Comparison of ENCODE assay signal across 9 mouse cellular contexts in the genomic region with DNA sequence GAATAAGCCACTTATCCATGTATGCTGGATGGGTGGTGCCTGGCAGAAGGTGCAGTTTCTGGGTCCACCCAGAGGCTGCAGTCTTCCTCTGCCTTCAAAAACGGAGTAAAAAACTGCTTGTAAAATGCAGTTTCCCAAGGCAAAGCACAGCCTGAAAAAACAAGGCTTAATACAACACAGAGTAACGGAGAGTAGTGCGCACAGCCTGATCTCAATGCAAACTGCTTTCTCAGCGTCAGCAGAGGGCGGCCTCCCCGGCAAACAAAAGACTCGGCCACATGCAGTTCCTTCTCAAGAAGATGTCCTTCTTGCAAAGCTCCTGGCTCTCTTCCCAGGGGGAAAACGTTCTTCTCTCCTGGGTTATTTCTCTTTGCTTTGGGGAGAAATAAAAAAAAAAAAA.
DNase-seq lines count a peak whose midpoint lies in the region; ATAC-seq lines count a peak whose summit lies in the region.
"Had no signal": no experiment of that assay in that cellular context is flagged by ENCODE, and none has a peak within 500 bp of the region (broad histone marks: within the 10 kb centered on the region; RNA-seq: fewer than 3 reads in every experiment).

No protein-coding gene starts in this region.

- H3K36me3 ChIP-seq in forebrain, embryonic 14.5 days (ENCODE audit: control insufficient read depth, insufficient read depth, low read length) = no peaks in the 10 kb centered on the region
- H3K36me3 ChIP-seq in hindbrain, embryonic 13.5 days = no peaks in the 10 kb centered on the region
- H3K36me3 ChIP-seq in limb, embryonic 15.5 days = no peaks in the 10 kb centered on the region
- H3K36me3 ChIP-seq: embryonic facial prominence, embryonic 12.5 days had no signal

- H3K4me1 ChIP-seq in forebrain, embryonic 14.5 days (ENCODE audit: control insufficient read depth, insufficient read depth, low read length) = peaks cover 16% of the 10 kb centered on the region
- peaks cover 57% of the 10 kb centered on the region for H3K4me1 ChIP-seq in hindbrain, embryonic 13.5 days (replicated peaks)
- peaks cover 32% of the 10 kb centered on the region for H3K4me1 ChIP-seq in limb, embryonic 15.5 days

- peak; percentile 42 for DNase-seq in adrenal gland, adult 2 months
- DNase-seq in adrenal gland, postnatal 4 days (ENCODE audit: low spot score in 2 of 2) = no peak
- peak; percentile 79 for DNase-seq in forebrain, embryonic 14.5 days (ENCODE audit: low spot score)
- DNase-seq in right cerebral cortex, adult 18-20 months = peak; percentile 84
- DNase-seq in adipocyte (ENCODE audit: low spot score) = no peak

- no peaks in the 10 kb centered on the region for H3K9me3 ChIP-seq in forebrain, embryonic 14.5 days (replicated peaks; ENCODE audit: control insufficient read depth, low read length)
- H3K9me3 ChIP-seq in hindbrain, embryonic 13.5 days = no peaks in the 10 kb centered on the region
- no peaks in the 10 kb centered on the region for H3K9me3 ChIP-seq in limb, embryonic 15.5 days
- H3K9me3 ChIP-seq: embryonic facial prominence, embryonic 12.5 days had no signal

- no peak overlapping the region for H3K4me3 ChIP-seq in forebrain, embryonic 14.5 days (ENCODE audit: low read depth, low read length)
- H3K4me3 ChIP-seq in hindbrain, embryonic 13.5 days = no peak overlapping the region
- H3K4me3 ChIP-seq in limb, embryonic 15.5 days = peak overlapping the region; percentile 13; the same call in 1 of the 2 replicates
- H3K4me3 ChIP-seq: embryonic facial prominence, embryonic 12.5 days had no signal

- H3K27me3 ChIP-seq in forebrain, embryonic 14.5 days (replicated peaks; ENCODE audit: control insufficient read depth, insufficient read depth, low read length) = no peaks in the 10 kb centered on the region
- no peaks in the 10 kb centered on the region for H3K27me3 ChIP-seq in hindbrain, embryonic 13.5 days
- no peaks in the 10 kb centered on the region for H3K27me3 ChIP-seq in limb, embryonic 15.5 days
- H3K27me3 ChIP-seq: embryonic facial prominence, embryonic 12.5 days had no signal

- peak overlapping the region; percentile 16; the same call in 1 of the 2 replicates for H3K4me2 ChIP-seq in forebrain, embryonic 14.5 days (ENCODE audit: low read length)
- peak overlapping the region; percentile 41 for H3K4me2 ChIP-seq in hindbrain, embryonic 13.5 days
- peak overlapping the region; percentile 36 for H3K4me2 ChIP-seq in limb, embryonic 15.5 days

- H3K27ac ChIP-seq in forebrain, embryonic 14.5 days (ENCODE audit: low read depth, low read length) = peak overlapping the region; percentile 22; the same call in 1 of the 2 replicates
- H3K27ac ChIP-seq in hindbrain, embryonic 13.5 days = peak overlapping the region; percentile 87
- H3K27ac ChIP-seq in limb, embryonic 15.5 days = peak overlapping the region; percentile 61
- H3K27ac ChIP-seq: embryonic facial prominence, embryonic 12.5 days had no signal

- WGBS in forebrain, embryonic 14.5 days = 5% methylated on average over 8 of the region's 8 CpGs
- 5% methylated on average over 8 of the region's 8 CpGs for WGBS in hindbrain, embryonic 13.5 days
- 9% methylated on average over 8 of the region's 8 CpGs for WGBS in limb, embryonic 15.5 days

- peak; percentile 45 for ATAC-seq in cerebellum, adult (ENCODE audit: insufficient number of reproducible peaks, low FRiP score, low TSS enrichment)
- peak; percentile 61; the same call in 1 of the 2 replicates for ATAC-seq in forebrain, embryonic 14.5 days
- peak; percentile 67 for ATAC-seq in hindbrain, embryonic 13.5 days (ENCODE audit: low FRiP score)
- 0 out of 2 replicates have a peak, but pooled peaks have one; percentile 68 for ATAC-seq in limb, embryonic 15.5 days (ENCODE audit: insufficient number of reproducible peaks, low FRiP score, low TSS enrichment, low read depth)

- H3K9ac ChIP-seq in forebrain, embryonic 14.5 days (ENCODE audit: low read length) = peak overlapping the region; percentile 6; the same call in 1 of the 2 replicates
- H3K9ac ChIP-seq in hindbrain, embryonic 13.5 days = peak overlapping the region; percentile 62
- no peak overlapping the region for H3K9ac ChIP-seq in limb, embryonic 15.5 days
- H3K9ac ChIP-seq: embryonic facial prominence, embryonic 12.5 days had no signal

Comparison
In these comparisons a context has a peak if more than half of its experiments do, and no peak if none do; other contexts are left out.
1. DNase-seq: peak in adrenal gland, adult 2 months (single experiment), forebrain, embryonic 14.5 days (single experiment) and right cerebral cortex, adult 18-20 months (single experiment); none in adrenal gland, postnatal 4 days (0 of 2) and adipocyte (single experiment).
2. H3K27ac ChIP-seq: peak in every context shown above with its lines; median percentile 87 in hindbrain, embryonic 13.5 days; 61 in limb, embryonic 15.5 days; 22 in forebrain, embryonic 14.5 days.
3. Peak in every context shown above with its lines, with median percentiles within 50 percentile points of each other: ATAC-seq and H3K4me2 ChIP-seq.